Mouse (Mus musculus) layer of hippocampus, adult 11-12 months (tissue): ENCODE data around the gene Pop7.

Experiments used
- DNase-seq: peaks from one replicate; pipeline ENCODE4 v3.0.0; 2022; ENCODE audit warnings: low spot score

Pop7 gene

DNA sequence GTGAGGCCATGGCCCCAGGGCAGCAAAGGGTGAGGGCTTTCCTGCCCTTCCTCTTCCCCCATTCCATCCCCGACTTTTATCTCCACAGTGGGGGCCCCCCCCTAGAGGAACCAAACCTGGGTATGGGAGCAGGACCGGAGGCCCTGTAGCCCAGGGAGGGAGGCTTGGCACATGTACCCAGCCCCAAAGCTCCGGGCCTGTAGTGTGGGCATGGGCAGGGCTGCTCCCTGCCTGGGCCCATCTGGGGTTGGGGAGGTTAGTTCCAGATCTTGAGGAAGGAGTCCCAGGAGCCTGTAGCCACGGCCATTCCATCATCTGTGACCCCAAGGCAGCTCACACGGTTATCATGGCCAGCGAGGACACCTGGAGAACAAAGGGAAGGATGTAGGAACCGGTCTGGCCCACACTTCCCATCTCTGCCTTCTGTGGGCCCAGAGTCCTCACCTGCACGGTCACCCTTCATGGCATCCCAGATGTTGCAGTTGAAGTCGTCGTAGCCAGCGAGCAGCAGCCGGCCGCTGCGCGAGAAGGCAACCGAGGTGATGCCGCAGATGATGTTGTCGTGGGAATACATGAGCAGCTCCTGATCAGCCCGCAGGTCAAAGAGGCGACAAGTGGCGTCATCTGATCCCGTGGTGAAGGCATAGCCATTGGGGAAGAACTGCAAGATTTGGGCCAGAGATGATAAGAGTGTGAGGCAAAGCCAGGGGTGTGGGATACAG lies 26.1 kb upstream of the Pop7 start:
- DNase-seq, result no peak

DNA sequence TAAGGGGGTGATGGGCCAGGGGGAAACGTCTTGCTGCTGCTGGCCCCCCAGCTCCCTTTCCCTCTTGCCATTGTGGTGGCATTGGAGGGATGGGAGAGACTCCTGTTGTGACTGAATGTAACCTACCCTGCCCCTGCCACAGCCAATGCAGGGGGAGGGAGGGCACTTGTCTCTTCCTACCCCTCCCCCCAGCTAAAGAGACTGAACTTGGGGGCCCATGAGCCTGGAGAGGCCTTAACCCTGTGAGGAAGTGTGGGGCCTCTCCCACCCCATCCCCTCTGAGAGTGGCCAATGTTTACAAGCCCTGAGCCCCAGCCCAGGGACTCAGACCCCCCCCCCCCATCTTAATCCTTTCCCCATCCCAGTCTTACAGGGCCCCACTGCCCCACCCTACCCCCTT lies 25.1 kb upstream of the Pop7 start:
- no peak for DNase-seq

DNA sequence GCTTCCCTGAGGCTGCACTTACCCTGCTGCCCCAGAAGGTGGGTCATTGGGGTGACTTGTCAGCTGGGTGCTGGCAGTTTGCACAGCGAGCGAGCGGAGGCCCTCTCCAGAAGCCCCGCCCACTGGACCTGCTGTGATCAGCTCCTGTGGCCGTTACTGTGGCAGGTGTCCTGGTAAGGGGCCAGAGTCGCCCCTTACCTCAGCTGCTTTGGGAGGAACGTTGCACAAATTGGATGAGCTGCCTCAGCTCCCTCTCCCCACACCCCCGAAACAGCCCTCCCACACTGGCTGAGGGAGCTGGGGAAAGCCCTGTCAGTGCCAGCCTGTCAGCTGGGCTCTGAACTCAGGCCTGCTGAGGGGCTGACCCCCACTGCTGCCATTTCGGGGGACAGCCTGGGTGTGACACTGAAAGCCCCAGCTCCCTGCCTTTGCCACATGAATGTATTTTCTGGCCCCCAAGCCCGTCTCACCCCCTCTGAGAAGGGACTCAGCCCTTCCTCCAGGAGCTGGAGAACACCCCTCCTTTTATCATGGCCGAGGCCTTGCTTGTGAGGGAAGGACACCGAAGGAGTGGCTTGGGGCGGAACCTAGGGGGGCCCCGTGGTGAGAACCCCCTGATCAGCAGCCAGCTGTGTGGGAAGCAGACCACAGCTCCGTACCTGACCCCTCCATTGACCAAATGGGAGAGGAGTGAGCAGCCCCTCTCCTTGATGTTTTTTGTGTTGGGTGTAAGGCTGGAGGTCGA lies 24.0 kb upstream of the Pop7 start:
- DNase-seq, result no peak

DNA sequence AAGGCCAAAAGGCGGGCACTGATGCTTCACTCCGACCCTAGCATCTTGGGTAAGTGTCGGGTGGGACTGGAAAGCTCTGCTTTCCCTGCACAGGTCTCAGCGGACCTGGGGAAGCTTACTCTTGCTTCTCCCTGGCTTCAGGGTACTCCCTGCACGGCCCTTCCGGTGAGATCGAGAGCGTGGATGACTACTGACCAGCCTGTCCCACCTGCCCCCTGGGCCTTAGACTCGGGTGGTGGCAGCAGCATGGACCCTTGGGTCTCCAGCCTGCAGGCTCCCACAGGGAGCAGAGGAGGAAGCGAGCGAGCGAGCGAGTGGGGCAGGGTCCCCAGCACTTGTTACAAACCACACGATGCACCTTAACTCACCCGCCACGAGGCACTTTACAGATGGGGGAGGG lies 23.2 kb upstream of the Pop7 start:
- no peak for DNase-seq

DNA sequence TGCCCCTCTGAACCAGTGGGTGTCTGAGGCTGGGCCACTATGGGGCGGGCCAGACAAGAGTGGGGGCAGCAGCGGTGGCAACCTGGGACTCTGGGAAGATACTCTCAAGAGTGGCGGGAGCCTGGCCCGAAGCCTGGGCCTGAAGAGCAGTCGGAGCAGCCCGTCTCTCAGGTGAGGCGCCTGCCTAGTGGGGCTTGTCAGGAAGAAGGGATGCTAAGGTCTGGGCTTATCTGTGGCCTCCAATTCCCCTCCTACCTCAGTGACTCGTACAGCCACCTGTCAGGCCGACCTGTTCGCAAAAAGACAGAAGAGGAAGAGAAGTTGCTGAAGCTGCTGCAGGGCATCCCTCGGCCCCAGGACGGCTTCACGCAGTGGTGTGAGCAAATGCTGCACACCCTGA lies 22.4 kb upstream of the Pop7 start:
- DNase-seq, result no peak

DNA sequence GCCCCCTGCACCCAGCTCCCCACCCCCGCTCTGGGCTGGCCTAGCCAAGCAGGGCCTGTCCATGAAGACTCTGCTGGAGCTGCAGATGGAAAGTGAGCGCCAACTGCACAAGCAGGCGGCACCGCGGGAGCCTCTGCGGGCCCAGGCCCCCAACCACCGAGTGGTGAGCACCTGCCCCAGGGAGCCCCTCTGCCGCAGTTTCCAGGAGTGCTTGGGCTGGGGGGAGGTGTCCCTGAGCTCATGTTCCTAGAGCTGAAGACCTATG lies 21.9 kb upstream of the Pop7 start:
- DNase-seq, result no peak

DNA sequence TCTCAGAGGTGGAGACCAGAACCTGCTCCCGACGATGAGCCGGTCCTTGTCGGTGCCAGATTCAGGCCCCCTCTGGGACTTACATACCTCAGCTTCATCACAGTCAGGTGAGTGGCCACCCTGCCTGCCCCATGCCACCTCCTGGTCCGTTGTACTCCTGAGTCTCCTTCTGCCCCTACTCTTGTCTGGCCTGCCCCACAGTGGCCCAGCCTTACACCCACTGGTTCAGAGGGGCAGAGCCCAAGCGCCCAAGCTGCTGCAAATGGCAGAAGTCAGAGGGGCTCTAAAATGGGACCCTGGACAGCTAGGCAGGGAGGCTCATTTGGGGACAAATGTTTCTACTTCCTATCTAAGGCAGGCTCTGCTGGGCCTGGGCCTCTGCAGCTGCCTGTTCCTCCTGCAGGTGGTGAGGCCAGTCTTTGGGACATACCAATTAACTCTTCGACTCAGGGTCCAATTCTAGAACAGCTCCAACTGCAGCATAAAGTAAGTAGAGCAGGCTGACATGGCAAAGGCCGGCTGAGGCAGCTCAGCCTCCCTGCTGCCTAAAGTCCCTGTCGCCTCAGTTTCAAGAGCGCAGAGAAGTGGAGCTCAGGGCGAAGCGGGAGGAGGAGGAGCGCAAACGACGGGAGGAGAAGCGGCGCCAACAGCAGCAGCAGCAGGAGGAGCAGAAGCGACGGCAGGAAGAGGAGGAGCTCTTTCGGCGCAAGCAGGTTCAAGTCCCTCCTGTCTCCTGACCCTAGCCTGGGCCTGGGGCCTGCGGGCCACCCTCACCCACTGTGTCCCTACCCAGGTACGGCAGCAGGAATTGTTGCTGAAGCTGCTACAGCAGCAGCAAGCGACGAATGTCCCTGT lies 21.3 kb upstream of the Pop7 start:
- DNase-seq, result no peak

DNA sequence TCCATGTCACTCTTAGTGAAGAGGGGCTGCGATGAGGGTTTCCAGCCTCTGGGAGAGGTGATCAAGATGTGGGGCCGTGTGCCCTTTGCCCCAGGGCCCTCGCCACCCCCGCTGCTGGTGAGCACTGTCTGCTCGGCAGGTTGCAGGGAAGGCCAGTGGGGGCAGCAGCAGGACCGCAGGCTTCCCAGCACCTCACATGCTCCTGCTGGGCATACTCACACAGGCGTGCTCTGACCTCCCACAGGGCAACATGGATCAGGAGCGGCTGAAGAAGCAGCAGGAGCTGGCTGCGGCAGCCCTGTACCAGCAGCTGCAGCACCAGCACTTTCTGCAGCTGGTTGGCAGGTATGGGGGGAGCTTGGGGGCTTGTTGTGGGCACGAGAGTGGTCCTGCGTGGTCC lies 20.4 kb upstream of the Pop7 start:
- no peak for DNase-seq

DNA sequence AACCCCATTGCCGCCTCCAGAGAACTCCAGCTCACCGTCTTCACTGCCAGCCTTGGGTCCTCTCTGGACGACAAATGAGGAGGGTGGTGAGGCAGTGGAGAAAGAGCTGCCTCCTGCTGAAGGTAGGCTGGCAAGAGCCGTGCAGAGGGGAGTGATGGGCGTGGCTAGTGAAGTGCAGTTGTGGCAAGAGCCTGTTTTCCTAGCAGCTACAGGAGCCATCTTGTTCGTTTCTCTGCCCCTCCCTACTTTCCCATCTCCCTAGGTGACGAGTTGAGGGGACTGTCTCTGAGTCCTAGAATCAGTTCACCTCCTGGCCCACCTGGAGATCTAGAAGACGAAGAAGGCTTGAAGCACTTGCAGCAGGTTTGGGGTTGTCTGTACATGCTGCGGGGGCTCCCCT lies 19.5 kb upstream of the Pop7 start:
- DNase-seq, result no peak

DNA sequence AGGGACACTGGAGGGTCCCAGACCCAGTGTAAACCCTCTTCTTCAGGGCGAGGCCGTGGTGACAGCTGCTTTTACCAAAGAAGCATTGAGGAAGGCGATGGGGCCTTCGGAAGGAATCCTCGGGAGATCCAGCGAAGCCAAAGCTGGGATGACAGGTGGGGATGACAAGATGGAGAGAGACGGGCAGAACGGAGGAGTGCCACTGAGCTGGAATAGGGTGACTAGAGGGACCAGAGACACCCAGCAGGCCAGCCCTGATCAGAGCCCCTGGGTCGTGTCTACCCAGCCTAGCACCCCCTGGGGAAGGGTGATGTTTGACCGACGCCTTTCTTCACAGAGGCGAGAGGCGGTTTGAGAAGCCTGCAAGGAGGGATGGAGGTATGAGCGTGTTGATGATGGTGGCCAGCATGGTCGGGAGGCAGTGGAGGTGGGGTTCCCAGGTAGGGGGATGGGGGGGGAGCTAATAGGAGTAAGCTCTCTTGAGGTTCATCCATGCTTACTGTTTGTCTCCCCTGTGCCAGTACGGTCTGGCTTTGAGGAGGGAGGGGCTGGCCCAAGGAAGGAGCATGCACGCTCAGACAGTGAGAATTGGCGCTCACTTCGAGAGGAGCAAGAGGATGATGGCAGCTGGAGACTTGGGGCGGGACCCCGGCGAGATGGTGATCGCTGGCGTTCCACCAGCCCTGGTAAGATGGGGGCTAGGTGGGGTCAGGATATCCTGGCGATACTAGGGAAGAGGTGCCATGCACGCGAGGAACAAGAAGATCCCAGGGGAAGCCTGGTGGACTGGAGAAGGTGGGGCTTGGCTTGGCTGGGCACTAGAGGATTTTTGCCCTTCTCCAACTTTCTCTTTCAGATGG lies 17.6 kb upstream of the Pop7 start:
- DNase-seq, result no peak

DNA sequence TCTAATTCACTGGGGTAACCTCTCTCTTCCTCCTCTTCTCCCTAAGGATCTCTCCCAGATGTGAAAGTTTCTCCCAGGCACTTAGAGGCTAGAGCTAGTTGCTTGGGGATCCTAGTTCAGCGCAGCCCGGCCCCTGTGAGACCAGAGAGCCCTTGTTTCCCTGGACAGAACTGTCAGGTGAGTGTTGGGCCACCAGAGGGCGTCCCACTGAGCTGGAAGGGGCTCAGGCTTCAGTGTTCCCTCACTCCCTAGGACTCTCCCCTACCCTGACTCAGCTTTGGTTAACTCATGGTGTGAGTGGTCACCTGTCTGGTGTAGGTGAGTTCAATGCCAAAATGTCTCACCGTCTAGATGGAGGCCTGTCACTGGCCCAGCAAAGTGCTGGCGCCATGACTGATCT lies 16.1 kb upstream of the Pop7 start, which contains the start of gene Gigyf1:
Gene Gigyf1 (plus strand): TSS at position 113 of the 400 bp plus-strand sequence.
- DNase-seq, result no peak

DNA sequence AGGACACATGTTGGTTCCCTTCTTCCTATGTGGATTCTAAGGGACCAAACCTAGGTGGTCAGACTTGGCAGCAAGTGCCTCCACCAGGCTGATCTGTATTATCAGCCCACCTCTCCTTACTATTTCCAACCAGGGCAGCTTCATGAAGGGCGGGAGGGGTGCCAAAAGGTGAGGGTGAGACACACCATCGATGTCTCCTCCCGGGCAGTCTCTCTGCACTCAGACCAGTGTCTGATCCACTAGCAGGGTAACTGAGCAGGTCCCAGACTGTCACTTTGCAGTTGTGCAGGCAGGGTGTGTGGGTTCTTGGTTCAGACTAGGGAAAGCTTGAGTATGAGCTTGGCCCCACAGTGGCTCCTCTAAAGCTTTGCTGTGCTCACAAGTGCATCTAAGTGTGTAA lies 12.5 kb upstream of the Pop7 start:
- DNase-seq, result no peak

DNA sequence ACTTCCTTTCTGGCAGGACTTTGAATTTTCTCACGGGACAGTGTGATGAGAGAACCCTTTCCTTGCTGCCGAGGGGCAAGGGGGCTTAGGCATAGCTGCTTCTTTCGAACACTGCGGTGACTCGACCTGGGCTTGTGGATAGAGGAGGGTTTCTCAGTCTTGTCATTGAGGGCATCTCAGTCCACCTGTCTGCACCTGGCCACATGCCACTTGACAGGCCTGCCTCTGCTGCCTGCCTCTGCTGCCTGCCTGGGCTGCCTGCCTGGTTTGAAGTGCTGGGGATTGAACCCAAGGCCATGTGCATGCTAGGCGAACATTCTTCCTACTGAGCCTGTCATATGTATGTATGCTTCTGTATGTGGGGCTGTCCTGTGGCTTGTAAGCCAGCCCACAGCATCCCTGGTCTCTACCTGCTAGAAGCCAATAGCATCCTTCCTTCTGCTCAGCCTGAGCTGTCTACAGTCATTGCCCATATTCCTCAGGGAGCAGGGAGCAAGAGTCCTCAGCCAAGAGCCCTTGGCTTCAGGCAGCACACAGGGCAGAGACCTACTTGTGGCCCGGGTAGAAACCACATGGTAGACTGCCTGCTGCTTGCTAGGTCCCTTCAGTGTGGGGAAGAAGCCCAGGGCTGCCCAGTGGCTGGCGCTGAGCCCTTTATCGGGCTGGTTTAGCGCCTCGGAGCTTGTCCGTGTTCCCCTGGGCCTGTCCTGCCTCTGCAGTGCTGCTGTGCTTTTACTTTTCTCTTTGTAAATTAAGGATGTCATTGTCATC lies 11.8 kb upstream of the Pop7 start:
- no peak for DNase-seq

DNA sequence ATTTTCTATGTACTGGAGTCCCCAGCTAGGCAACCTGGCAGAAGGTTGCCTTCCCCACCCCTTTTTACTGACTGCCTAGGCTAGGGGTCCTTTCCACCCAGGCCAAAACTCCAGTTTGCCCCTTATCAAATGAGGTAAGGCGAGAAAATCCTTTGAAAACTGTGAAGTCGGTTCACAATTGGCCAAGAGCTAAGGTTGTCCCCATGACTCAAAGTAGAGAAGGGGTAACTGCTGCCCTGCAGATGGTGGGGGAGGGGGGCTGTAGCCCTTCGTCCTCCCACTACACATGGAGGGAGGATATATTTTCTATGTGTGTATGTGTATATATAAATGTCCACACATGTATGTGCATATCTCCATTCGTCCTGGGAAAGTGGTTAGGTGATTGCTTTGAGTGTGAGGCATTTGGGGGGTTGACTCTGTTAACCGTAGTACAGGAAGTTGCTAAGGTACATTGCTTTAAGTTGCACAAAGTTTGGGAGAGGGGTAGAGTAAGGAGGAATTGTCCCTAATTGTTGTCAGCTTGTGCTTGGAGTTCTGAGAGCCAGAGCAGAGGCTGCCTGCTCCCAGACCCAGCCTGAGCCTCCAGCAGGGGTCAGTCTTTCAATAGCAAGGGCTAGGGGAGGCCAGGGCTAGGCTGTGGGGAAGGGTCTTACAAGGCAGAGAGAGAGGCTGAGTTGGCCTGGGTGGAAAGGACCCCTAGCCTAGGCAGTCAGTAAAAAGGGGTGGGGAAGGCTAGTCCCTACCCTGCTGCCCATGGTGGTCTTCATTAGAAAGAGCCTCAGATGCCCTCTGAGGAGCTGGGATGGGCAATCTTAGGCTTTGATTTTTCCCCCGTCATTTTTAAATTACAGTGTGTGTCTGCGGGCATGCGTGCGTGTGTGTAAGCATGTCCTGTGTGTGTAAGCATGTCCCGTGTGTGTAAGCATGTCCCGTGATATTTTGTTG lies 10.8 kb upstream of the Pop7 start:
- DNase-seq, result no peak

DNA sequence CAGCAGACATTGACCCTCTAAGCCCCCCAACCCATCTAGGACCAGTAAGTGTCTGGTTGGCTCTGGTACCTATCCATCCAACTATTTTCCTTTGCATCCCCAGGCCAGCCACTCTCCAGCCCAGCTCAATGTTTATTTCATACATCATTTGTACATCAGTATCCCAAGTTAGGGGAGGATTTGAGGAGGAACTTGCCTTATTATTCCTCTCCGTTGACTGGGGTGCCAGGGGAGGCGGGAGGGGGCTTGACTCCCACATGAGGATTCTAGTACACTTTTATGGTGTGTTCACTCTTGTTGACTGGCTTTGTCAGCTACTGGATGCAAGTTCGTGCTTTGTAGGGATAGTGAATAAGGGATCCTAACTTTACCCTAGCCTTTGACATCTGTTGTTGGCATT lies 9.4 kb upstream of the Pop7 start:
- DNase-seq, result no peak

DNA sequence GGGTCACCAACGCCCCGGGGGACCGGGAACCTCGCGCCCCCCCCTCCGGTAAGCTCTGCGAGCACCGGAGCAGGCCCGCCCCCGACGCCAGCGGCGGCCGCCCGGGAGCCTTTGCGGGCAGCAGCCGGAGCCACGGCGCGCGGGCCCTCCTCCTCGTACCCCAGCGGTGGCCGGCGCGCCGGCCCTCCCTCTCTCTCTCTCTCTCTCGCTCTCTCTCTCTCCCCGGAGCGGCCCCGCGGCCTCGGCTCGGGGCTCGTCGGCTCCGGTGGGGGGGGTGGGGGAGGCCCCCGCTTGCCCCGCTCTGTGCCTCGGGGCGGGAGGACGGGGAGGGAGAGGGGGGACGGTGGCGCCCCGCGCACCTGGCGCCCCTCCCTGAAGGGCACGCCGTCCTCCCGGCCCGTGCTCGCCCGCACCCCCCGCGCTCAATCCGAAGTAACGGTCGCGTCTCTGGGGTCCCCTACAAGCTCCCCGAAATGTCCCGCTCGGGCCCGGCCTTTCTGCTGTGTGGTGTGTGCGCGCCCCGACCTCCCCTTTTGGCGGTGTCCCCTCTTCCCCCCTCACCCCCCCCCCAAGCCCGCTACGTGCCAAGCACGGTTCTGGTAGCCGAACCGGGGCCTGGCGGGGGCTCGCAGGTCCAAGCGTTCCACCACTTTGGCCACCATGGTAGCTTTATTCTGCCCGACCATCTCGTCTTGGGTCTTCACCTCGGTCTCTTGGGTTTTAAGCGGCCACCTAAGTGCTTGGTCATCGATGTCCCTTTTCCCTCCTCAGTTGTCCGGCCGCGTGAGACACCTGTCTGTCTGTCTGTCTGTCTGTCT lies 8.5 kb upstream of the Pop7 start:
- no peak for DNase-seq

DNA sequence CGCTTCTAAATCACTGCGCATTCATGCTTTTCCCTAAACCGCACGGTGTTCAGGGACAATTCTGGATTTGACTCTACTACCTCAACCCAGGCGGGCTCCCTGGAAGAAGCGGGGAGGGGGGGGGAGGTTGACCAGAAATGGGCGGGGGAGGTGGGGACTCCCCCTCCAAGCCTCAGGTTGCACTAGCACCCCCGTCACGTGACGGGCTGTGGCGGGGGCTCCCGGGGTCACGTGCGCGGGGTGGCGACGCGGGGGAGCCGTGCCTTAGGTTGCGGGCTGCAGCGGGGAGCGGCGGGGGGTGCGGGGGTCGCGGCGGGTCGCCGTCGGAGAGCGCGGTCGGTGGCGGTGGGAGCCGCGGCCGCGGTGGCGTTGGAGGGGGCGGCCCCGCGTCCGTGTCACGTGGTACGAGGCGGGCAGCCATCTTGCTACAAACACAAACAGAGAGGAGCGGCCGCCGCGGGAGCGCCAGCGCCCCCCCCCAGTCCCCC lies 7.7 kb upstream of the Pop7 start:
- DNase-seq, result peak; percentile 83

DNA sequence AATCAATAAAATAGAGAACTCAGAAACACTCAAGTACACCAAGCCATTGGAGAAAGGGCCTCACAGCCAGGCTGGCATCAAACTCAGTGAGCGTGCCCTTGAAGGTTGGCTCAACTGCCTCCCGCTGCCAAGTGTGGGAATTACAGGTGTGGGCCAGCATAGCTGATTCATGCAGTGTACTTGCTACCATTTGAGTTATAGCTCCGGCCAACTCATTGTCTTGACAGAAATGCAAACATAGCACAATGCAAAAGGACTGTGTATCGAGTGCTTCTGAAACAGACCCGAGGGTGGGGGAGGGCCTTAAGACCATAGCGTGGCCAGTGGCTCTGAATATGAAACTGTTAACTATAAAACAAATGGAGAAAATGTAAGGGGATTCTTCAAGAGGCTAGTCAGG lies 1.7 kb upstream of the Pop7 start:
- DNase-seq, result no peak

DNA sequence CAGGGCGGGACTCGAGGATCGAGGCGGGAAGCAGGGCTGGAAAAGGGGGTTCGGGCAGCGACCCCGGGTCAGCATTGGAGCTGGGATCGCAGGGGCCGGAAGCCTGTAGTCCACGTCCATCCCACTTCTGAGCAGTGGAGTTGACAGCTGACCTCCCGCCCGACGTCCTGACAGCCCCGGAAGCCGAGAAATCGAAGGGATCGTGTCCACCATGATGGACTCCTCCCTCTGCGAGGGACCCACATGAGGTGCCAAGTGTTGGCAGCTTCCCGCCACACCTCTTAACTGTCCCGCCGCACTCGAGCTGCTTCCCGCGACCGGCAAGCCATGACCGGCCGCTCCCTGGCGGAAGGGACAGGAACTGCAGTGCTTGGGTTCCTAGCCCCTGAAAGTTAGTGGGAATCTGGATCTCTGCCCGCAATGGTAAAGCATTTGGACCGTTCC lies 371 bp upstream of the Pop7 start:
- peak; percentile 81 for DNase-seq
